Mouse (Mus musculus): ENCODE results near the gene Vav3.

GRCm38 (mm10) chr3:109451966-109452365, 111.5 kb downstream of the Vav3 start:
- TF ChIP-seq CTCF (IDR thresholded peaks at IDR 0.05; ENCODE audit: low read depth), result no peak
- TF ChIP-seq EP300 (IDR thresholded peaks at IDR 0.05; ENCODE audit: low read depth), result peak; percentile 44; the same call in 1 of the 2 replicates
